Mouse (Mus musculus): Measurements from ENCODE around the gene Rbfox1.

- no peak for TF ChIP-seq CTCF (IDR thresholded peaks at IDR 0.05; ENCODE audit: low read depth, low read length)
- TF ChIP-seq GATA1 (IDR thresholded peaks at IDR 0.05; ENCODE audit: borderline replicate concordance, low read length), result no peak
- TF ChIP-seq TAL1 (conservative IDR thresholded peaks at IDR 0.05; ENCODE audit: low read depth, low read length), result no peak
- no peak for TF ChIP-seq GATA2 (IDR thresholded peaks at IDR 0.05; ENCODE audit: borderline replicate concordance, low read depth, low read length)
Observed at GRCm38 (mm10) chr16:7396101-7396500, 1510.9 kb downstream of the Rbfox1 start.
